Mouse (Mus musculus): ENCODE measurements around the gene Hadhb. TPM values are rescaled to one million over a fixed set of nuclear protein-coding genes. Genes with fewer than 3 reads are reported as not detected.
A peak's percentile ranks its signal among the peaks of the same experiment; 100 is the strongest.

Gene Hadhb
- polyA plus RNA-seq, 1 experiment from 2014 or later = 111 TPM

- Histone ChIP-seq H3K4me1 (no peaks in the 10 kb centered on the region), H3K36me3 (replicated peaks) (peaks cover 87% of the 10 kb centered on the region), H3K9me3 (no peaks in the 10 kb centered on the region), H3K27me3 (ENCODE audit: poor library complexity, severe bottlenecking) (no peaks in the 10 kb centered on the region), H3K4me3 (no peak overlapping the region), H3K27ac (no peak overlapping the region)
- WGBS = 94% methylated on average over 11 of the region's 11 CpGs
- no peak for DNase-seq (ENCODE audit: extremely low spot score, low spot score)
Observed at GRCm38 (mm10) chr5:30135711-30136231, 19.3 kb upstream of the Hadhb start.

- Histone ChIP-seq H3K9me3 (no peaks in the 10 kb centered on the region), H3K36me3 (replicated peaks) (peaks cover 90% of the 10 kb centered on the region), H3K27ac (no peak overlapping the region), H3K27me3 (ENCODE audit: poor library complexity, severe bottlenecking) (no peaks in the 10 kb centered on the region), H3K4me1 (no peaks in the 10 kb centered on the region), H3K4me3 (no peak overlapping the region)
- DNase-seq (ENCODE audit: extremely low spot score, low spot score) = no peak
- 90% methylated on average over 9 of the region's 9 CpGs for whole genome bisulfite sequencing
Observed at GRCm38 (mm10) chr5:30137271-30137670, 17.8 kb upstream of the Hadhb start.

GRCm38 (mm10) chr5:30138193-30138592 lies 16.9 kb upstream of the Hadhb start:
- no peaks in the 10 kb centered on the region for H3K27me3 ChIP-seq (ENCODE audit: poor library complexity, severe bottlenecking)
- no peak overlapping the region for H3K4me3 ChIP-seq
- no peak for DNase-seq (ENCODE audit: extremely low spot score, low spot score)
- H3K27ac ChIP-seq = no peak overlapping the region
- no peaks in the 10 kb centered on the region for H3K4me1 ChIP-seq
- H3K36me3 ChIP-seq (replicated peaks) = peaks cover 91% of the 10 kb centered on the region
- H3K9me3 ChIP-seq = no peaks in the 10 kb centered on the region
- WGBS = 93% methylated on average over 4 of the region's 4 CpGs

GRCm38 (mm10) chr5:30146526-30146925 lies 8.5 kb upstream of the Hadhb start:
- no peak for DNase-seq (ENCODE audit: extremely low spot score, low spot score)
- H3K27me3 ChIP-seq (ENCODE audit: poor library complexity, severe bottlenecking) = no peaks in the 10 kb centered on the region
- peaks cover 8% of the 10 kb centered on the region for H3K4me1 ChIP-seq
- 89% methylated on average over 6 of the region's 6 CpGs for WGBS
- H3K9me3 ChIP-seq = no peaks in the 10 kb centered on the region
- no peak overlapping the region for H3K4me3 ChIP-seq
- peaks cover 54% of the 10 kb centered on the region for H3K36me3 ChIP-seq (replicated peaks)
- H3K27ac ChIP-seq = no peak overlapping the region

- DNase-seq (ENCODE audit: extremely low spot score, low spot score) = no peak
- Histone ChIP-seq H3K9me3 (no peaks in the 10 kb centered on the region), H3K27me3 (ENCODE audit: poor library complexity, severe bottlenecking) (no peaks in the 10 kb centered on the region), H3K27ac (no peak overlapping the region), H3K4me3 (no peak overlapping the region), H3K4me1 (peaks cover 19% of the 10 kb centered on the region), H3K36me3 (replicated peaks) (peaks cover 36% of the 10 kb centered on the region)
- WGBS = 91% methylated on average over 5 of the region's 5 CpGs
Observed at GRCm38 (mm10) chr5:30148133-30148920, 6.7 kb upstream of the Hadhb start.

GRCm38 (mm10) chr5:30152007-30152406 lies 3.0 kb upstream of the Hadhb start:
- DNase-seq (ENCODE audit: extremely low spot score, low spot score) = no peak
- Histone ChIP-seq H3K4me3 (no peak overlapping the region), H3K27ac (no peak overlapping the region), H3K36me3 (replicated peaks) (peaks cover 3% of the 10 kb centered on the region; the same call in 1 of the 2 replicates), H3K9me3 (no peaks in the 10 kb centered on the region), H3K4me1 (peaks cover 35% of the 10 kb centered on the region), H3K27me3 (ENCODE audit: poor library complexity, severe bottlenecking) (no peaks in the 10 kb centered on the region)
- 65% methylated on average over 4 of the region's 4 CpGs for WGBS

GRCm38 (mm10) chr5:30152413-30152812 lies 2.6 kb upstream of the Hadhb start:
- Histone ChIP-seq H3K27ac (no peak overlapping the region), H3K27me3 (ENCODE audit: poor library complexity, severe bottlenecking) (no peaks in the 10 kb centered on the region), H3K4me1 (peaks cover 36% of the 10 kb centered on the region), H3K9me3 (no peaks in the 10 kb centered on the region), H3K4me3 (no peak overlapping the region), H3K36me3 (replicated peaks) (0 out of 2 replicates have a peak, but pooled peaks cover 3% of the 10 kb centered on the region)
- DNase-seq (ENCODE audit: extremely low spot score, low spot score) = no peak
- 92% methylated on average over 1 of the region's 1 CpGs for WGBS

- Histone ChIP-seq H3K9me3 (no peaks in the 10 kb centered on the region), H3K4me3 (no peak overlapping the region), H3K4me1 (peaks cover 36% of the 10 kb centered on the region), H3K27me3 (ENCODE audit: poor library complexity, severe bottlenecking) (no peaks in the 10 kb centered on the region), H3K36me3 (replicated peaks) (0 out of 2 replicates have a peak, but pooled peaks cover 3% of the 10 kb centered on the region), H3K27ac (no peak overlapping the region)
- DNase-seq (ENCODE audit: extremely low spot score, low spot score) = no peak
- 91% methylated on average over 2 of the region's 2 CpGs for WGBS
Observed at GRCm38 (mm10) chr5:30153222-30153621, 1.8 kb upstream of the Hadhb start.

- no peak for DNase-seq (ENCODE audit: extremely low spot score, low spot score)
- H3K4me1 ChIP-seq = peaks cover 36% of the 10 kb centered on the region
- WGBS = 27% methylated on average over 4 of the region's 4 CpGs
- peak overlapping the region; percentile 99; the same call in 1 of the 2 replicates for H3K27ac ChIP-seq
- H3K27me3 ChIP-seq (ENCODE audit: poor library complexity, severe bottlenecking) = no peaks in the 10 kb centered on the region
- H3K4me3 ChIP-seq = peak overlapping the region; percentile 89
- H3K9me3 ChIP-seq = no peaks in the 10 kb centered on the region
- H3K36me3 ChIP-seq (replicated peaks) = 0 out of 2 replicates have a peak, but pooled peaks cover 5% of the 10 kb centered on the region
Observed at GRCm38 (mm10) chr5:30154013-30154412, 1.0 kb upstream of the Hadhb start.

- H3K9me3 ChIP-seq = no peaks in the 10 kb centered on the region
- peak overlapping the region; percentile 99 for H3K27ac ChIP-seq
- peak overlapping the region; percentile 89 for H3K4me3 ChIP-seq
- WGBS = under 1% methylated on average over 31 of the region's 31 CpGs
- 0 out of 2 replicates have a peak, but pooled peaks cover 2% of the 10 kb centered on the region for H3K36me3 ChIP-seq (replicated peaks)
- H3K4me1 ChIP-seq = peaks cover 32% of the 10 kb centered on the region
- no peaks in the 10 kb centered on the region for H3K27me3 ChIP-seq (ENCODE audit: poor library complexity, severe bottlenecking)
- DNase-seq (ENCODE audit: extremely low spot score, low spot score) = no peak
Observed at GRCm38 (mm10) chr5:30155395-30155792, 346 bp downstream of the Hadhb start.

- DNase-seq (ENCODE audit: extremely low spot score, low spot score) = no peak
- Histone ChIP-seq H3K4me3 (peak overlapping the region; percentile 89), H3K27me3 (ENCODE audit: poor library complexity, severe bottlenecking) (no peaks in the 10 kb centered on the region), H3K36me3 (replicated peaks) (0 out of 2 replicates have a peak, but pooled peaks cover 2% of the 10 kb centered on the region), H3K9me3 (no peaks in the 10 kb centered on the region), H3K27ac (peak overlapping the region; percentile 99), H3K4me1 (peaks cover 32% of the 10 kb centered on the region)
- whole genome bisulfite sequencing = 43% methylated on average over 13 of the region's 13 CpGs
Observed at GRCm38 (mm10) chr5:30155821-30156629, 977 bp downstream of the Hadhb start.

- Histone ChIP-seq H3K27me3 (ENCODE audit: poor library complexity, severe bottlenecking) (no peaks in the 10 kb centered on the region), H3K36me3 (replicated peaks) (0 out of 2 replicates have a peak, but pooled peaks cover 8% of the 10 kb centered on the region), H3K4me1 (peaks cover 12% of the 10 kb centered on the region), H3K9me3 (no peaks in the 10 kb centered on the region), H3K4me3 (no peak overlapping the region), H3K27ac (no peak overlapping the region)
- 86% methylated on average over 6 of the region's 6 CpGs for WGBS
- no peak for DNase-seq (ENCODE audit: extremely low spot score, low spot score)
Observed at GRCm38 (mm10) chr5:30159601-30160000, 4.6 kb downstream of the Hadhb start.

Measured in forebrain, embryonic 10.5 days (tissue).